Mouse (Mus musculus): ENCODE data around the gene Ppil2. TPM values are rescaled to one million over a fixed set of nuclear protein-coding genes. Genes with fewer than 3 reads are reported as not detected.

Gene Ppil2
- polyA plus RNA-seq, 1 experiment from 2014 or later = 160 TPM

DNA sequence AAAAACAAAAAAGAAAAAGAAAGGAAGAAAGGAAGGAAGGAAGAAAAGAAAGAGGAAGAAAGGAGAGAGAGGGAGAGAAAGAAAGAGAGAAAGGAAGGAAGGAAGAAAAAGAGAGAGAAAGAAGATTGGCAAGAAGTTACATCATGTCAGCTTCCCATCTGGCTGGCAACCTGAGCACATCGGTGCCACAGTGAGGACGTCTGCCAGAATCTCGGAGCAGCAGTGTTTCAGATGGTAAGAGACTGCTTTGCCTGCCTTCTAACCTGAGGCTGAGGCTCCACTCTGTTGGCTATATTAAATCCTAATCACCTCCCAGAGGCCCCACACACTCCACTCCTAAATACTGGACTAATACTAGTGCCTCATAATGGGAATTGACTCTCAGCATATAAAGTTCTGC is 57.2 kb downstream of the Ppil2 start:
- ATAC-seq (ENCODE audit: low FRiP score) = no peak
- 78% methylated on average over 3 of the region's 3 CpGs for WGBS
- Histone ChIP-seq H3K4me2 (no peak overlapping the region), H3K36me3 (replicated peaks) (peaks cover 11% of the 10 kb centered on the region; the same call in 1 of the 2 replicates), H3K27ac (no peak overlapping the region), H3K27me3 (no peaks in the 10 kb centered on the region), H3K9me3 (no peaks in the 10 kb centered on the region), H3K4me3 (replicated peaks) (no peak overlapping the region), H3K9ac (no peak overlapping the region), H3K4me1 (peaks cover 13% of the 10 kb centered on the region)

- H3K27ac ChIP-seq = no peak overlapping the region
- WGBS = 84% methylated on average over 7 of the region's 7 CpGs
- H3K4me3 ChIP-seq (replicated peaks) = no peak overlapping the region
- peaks cover 13% of the 10 kb centered on the region for H3K4me1 ChIP-seq
- no peak overlapping the region for H3K9ac ChIP-seq
- H3K4me2 ChIP-seq = no peak overlapping the region
- no peaks in the 10 kb centered on the region for H3K27me3 ChIP-seq
- no peak for ATAC-seq (ENCODE audit: low FRiP score)
- peaks cover 27% of the 10 kb centered on the region for H3K36me3 ChIP-seq (replicated peaks)
- H3K9me3 ChIP-seq = no peaks in the 10 kb centered on the region
Observed at GRCm38 (mm10) chr16:17052087-17052486, 59.0 kb downstream of the Ppil2 start.

- H3K36me3 ChIP-seq (replicated peaks) = peaks cover 34% of the 10 kb centered on the region
- no peaks in the 10 kb centered on the region; the same call in 1 of the 2 replicates for H3K4me1 ChIP-seq
- ATAC-seq (ENCODE audit: low FRiP score) = no peak
- no peak overlapping the region for H3K9ac ChIP-seq
- H3K4me2 ChIP-seq = no peak overlapping the region
- 97% methylated on average over 1 of the region's 1 CpGs for WGBS
- H3K9me3 ChIP-seq = no peaks in the 10 kb centered on the region
- H3K4me3 ChIP-seq (replicated peaks) = no peak overlapping the region
- H3K27ac ChIP-seq = no peak overlapping the region
- H3K27me3 ChIP-seq = no peaks in the 10 kb centered on the region
Observed at GRCm38 (mm10) chr16:17049886-17050285, 61.2 kb downstream of the Ppil2 start.

- ATAC-seq (ENCODE audit: low FRiP score) = no peak
- peaks cover 78% of the 10 kb centered on the region for H3K36me3 ChIP-seq (replicated peaks)
Observed at GRCm38 (mm10) chr16:17045287-17045686, 65.8 kb downstream of the Ppil2 start.

GRCm38 (mm10) chr16:17044320-17044719 is 66.7 kb downstream of the Ppil2 start:
- H3K27ac ChIP-seq = no peak overlapping the region
- no peak overlapping the region for H3K4me2 ChIP-seq
- H3K4me1 ChIP-seq = no peaks in the 10 kb centered on the region; the same call in 1 of the 2 replicates
- no peaks in the 10 kb centered on the region for H3K9me3 ChIP-seq
- WGBS = 92% methylated on average over 3 of the region's 3 CpGs
- ATAC-seq (ENCODE audit: low FRiP score) = no peak
- H3K27me3 ChIP-seq = no peaks in the 10 kb centered on the region
- H3K9ac ChIP-seq = no peak overlapping the region
- peaks cover 78% of the 10 kb centered on the region for H3K36me3 ChIP-seq (replicated peaks)
- H3K4me3 ChIP-seq (replicated peaks) = no peak overlapping the region

More at GRCm38 (mm10) chr16:17045287-17045686, 65.8 kb downstream of the Ppil2 start:
- H3K27ac ChIP-seq = no peak overlapping the region
- H3K4me2 ChIP-seq = no peak overlapping the region
- no peaks in the 10 kb centered on the region; the same call in 1 of the 2 replicates for H3K4me1 ChIP-seq
- WGBS = 31% methylated on average over 3 of the region's 3 CpGs
- H3K9me3 ChIP-seq = no peaks in the 10 kb centered on the region
- H3K4me3 ChIP-seq (replicated peaks) = no peak overlapping the region
- no peak overlapping the region for H3K9ac ChIP-seq
- no peaks in the 10 kb centered on the region for H3K27me3 ChIP-seq

DNA sequence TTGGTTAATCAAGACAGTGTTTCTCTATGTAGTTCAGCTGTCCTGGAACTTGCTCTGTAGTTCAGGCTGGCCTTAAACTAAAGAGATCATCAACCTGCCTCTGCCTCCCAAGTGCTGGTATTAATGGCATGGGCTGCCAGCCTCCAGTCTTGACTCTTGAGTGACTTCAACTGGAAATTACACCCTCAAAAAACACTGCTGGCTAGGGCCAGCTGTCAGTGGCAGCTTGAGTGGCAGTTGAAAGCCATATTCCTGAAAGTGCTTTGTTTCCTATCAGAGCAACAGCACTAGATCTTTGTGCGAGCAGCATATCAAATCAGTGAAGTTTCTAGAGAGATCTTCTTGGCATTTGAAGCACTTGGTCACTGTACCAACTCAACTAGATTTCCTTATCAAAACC is 69.6 kb downstream of the Ppil2 start:
- Histone ChIP-seq H3K27me3 (no peaks in the 10 kb centered on the region), H3K4me3 (replicated peaks) (no peak overlapping the region), H3K9me3 (no peaks in the 10 kb centered on the region), H3K4me1 (no peaks in the 10 kb centered on the region; the same call in 1 of the 2 replicates), H3K27ac (no peak overlapping the region), H3K9ac (no peak overlapping the region), H3K36me3 (replicated peaks) (peaks cover 86% of the 10 kb centered on the region), H3K4me2 (no peak overlapping the region)
- ATAC-seq (ENCODE audit: low FRiP score) = no peak
- WGBS = 85% methylated on average over 1 of the region's 1 CpGs

DNA sequence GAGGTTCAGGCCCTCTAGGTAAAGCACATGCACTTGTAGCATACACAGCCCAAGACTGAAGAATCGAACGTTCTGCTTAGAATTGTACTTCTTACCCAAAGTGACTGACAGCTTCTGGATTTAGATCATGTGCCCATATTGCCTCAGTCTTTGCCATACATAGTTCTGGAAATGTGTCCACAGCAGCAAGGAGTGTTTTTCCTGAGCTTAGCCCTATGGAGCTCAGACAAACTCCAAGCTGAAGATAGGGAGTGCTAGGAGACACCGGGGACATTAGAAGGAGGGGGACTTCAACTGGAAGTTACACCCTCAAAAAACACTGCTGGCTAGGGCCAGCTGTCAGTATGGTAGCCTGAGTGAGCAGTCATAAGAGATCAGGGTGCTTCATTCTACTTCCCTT is 70.3 kb downstream of the Ppil2 start:
- Histone ChIP-seq H3K4me1 (no peaks in the 10 kb centered on the region; the same call in 1 of the 2 replicates), H3K36me3 (replicated peaks) (peaks cover 89% of the 10 kb centered on the region), H3K27me3 (no peaks in the 10 kb centered on the region), H3K9me3 (no peaks in the 10 kb centered on the region), H3K9ac (no peak overlapping the region), H3K4me2 (no peak overlapping the region), H3K4me3 (replicated peaks) (no peak overlapping the region), H3K27ac (no peak overlapping the region)
- WGBS = 96% methylated on average over 3 of the region's 3 CpGs
- no peak for ATAC-seq (ENCODE audit: low FRiP score)

MicroRNAs encoded within 50 kb of the gene (microRNA counts, 519-probe panel; counts per million panel counts)
- microRNA mmu-miR-130b = 5,882 counts per million, percentile 81 among the panel's probes with 10 or more counts
- 5,280 counts per million, percentile 73 among the panel's probes with 10 or more counts for microRNA mmu-miR-301b

Small RNA genes lying within 50 kb of the gene (microRNA-seq; reads per million reads assigned to microRNA genes)
- gene Mir130b = 10,865 reads per million, percentile 96 among the genes with 10 or more reads in this experiment
- gene Mir301b = 385 reads per million, percentile 66 among the genes with 10 or more reads in this experiment

Other genes starting within 250 kb of the Ppil2 start
- gene Igll1, start 247.3 kb downstream of the Ppil2 start, polyA plus RNA-seq (2016; fragmentation: Nextera tagmentation; extraction: Ambion mirVana) = 0.23 TPM in 1 of 2 replicates, not detected in the other
- gene Top3b, start 240.5 kb downstream of the Ppil2 start, polyA plus RNA-seq (2016; fragmentation: Nextera tagmentation; extraction: Ambion mirVana) = 64.3 and 66.5 TPM in 2 replicates
- gene Vpreb1, start 240.4 kb downstream of the Ppil2 start, polyA plus RNA-seq (2016; fragmentation: Nextera tagmentation; extraction: Ambion mirVana) = 2.1 and 2.9 TPM in 2 replicates
- 30.6 and 33.3 TPM in 2 replicates for gene Ppm1f, start 214.8 kb downstream of the Ppil2 start, polyA plus RNA-seq (2016; fragmentation: Nextera tagmentation; extraction: Ambion mirVana)
- 167 and 171 TPM in 2 replicates for gene Mapk1, start 127.9 kb downstream of the Ppil2 start, polyA plus RNA-seq (2016; fragmentation: Nextera tagmentation; extraction: Ambion mirVana)
- 119 and 121 TPM in 2 replicates for gene Ypel1, start 41.6 kb downstream of the Ppil2 start, polyA plus RNA-seq (2016; fragmentation: Nextera tagmentation; extraction: Ambion mirVana)
- gene 2610318N02Rik, start 13.9 kb upstream of the Ppil2 start, polyA plus RNA-seq (2016; fragmentation: Nextera tagmentation; extraction: Ambion mirVana) = 79.2 and 79.9 TPM in 2 replicates
- 63.8 and 66.3 TPM in 2 replicates for gene Sdf2l1, start 21.1 kb upstream of the Ppil2 start, polyA plus RNA-seq (2016; fragmentation: Nextera tagmentation; extraction: Ambion mirVana)
- gene Ydjc, start 33.4 kb upstream of the Ppil2 start, polyA plus RNA-seq (2016; fragmentation: Nextera tagmentation; extraction: Ambion mirVana) = 8.0 and 9.6 TPM in 2 replicates
- gene Ccdc116, start 36.0 kb upstream of the Ppil2 start, polyA plus RNA-seq (2016; fragmentation: Nextera tagmentation; extraction: Ambion mirVana) = 0.63 and 0.65 TPM in 2 replicates
- 388 and 407 TPM in 2 replicates for gene Ube2l3, start 91.4 kb upstream of the Ppil2 start, polyA plus RNA-seq (2016; fragmentation: Nextera tagmentation; extraction: Ambion mirVana)
- 1.9 and 2.1 TPM in 2 replicates for gene Rimbp3, start 97.3 kb upstream of the Ppil2 start, polyA plus RNA-seq (2016; fragmentation: Nextera tagmentation; extraction: Ambion mirVana)
- gene Hic2, start 122.3 kb upstream of the Ppil2 start, polyA plus RNA-seq (2016; fragmentation: Nextera tagmentation; extraction: Ambion mirVana) = 12.7 and 13.4 TPM in 2 replicates
- gene Tmem191c, start 164.8 kb upstream of the Ppil2 start, polyA plus RNA-seq (2016; fragmentation: Nextera tagmentation; extraction: Ambion mirVana) = 13.9 and 14.3 TPM in 2 replicates
- 0.28 and 0.33 TPM in 2 replicates for gene Serpind1, start 220.1 kb upstream of the Ppil2 start, polyA plus RNA-seq (2016; fragmentation: Nextera tagmentation; extraction: Ambion mirVana)